Mouse (Mus musculus): ENCODE results near the gene Rpl6. TPM values are rescaled to one million over a fixed set of nuclear protein-coding genes. Genes with fewer than 3 reads are reported as not detected.
"Not testable (repeated sequence)": the region's sequence is repeated elsewhere in the genome, so short reads cannot be mapped to it uniquely, and the experiment has no call there.

Rpl6 gene
- polyA plus RNA-seq, 1 experiment: 411 TPM

- no peak for DNase-seq (ENCODE audit: extremely low spot score in 1 of 2, low spot score in 1 of 2)
Observed at GRCm38 (mm10) chr5:121221328-121221850, 17.1 kb downstream of the Rpl6 start.

- DNase-seq (ENCODE audit: extremely low spot score in 1 of 2, low spot score in 1 of 2): not testable (repeated sequence)
Observed at GRCm38 (mm10) chr5:121224020-121224419, 19.7 kb downstream of the Rpl6 start.

- peak in 1 of 2 experiments; percentile 42 for DNase-seq (ENCODE audit: extremely low spot score in 1 of 2, low spot score in 1 of 2)
Observed at GRCm38 (mm10) chr5:121224856-121225255, 20.6 kb downstream of the Rpl6 start.

DNA sequence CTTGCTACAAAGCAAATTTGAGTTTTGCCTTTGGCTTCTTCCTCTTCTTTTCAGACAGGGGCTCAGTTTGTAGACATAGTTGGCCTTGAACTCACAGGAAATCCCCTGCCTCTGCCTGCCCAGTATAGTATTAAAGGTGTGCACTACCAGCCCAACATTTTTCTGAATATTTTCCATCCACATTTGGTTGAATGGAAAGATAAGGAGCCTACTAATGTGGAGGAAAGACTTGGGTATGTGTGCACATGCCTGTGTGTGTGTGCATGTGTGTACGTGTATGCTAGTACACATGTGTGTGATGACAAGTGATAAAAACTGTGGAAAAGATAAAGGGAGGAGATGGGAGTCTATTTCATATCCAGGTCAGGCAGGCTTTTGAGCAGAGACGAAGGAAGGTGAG, 21.6 kb downstream of the Rpl6 start:
- no peak for DNase-seq (ENCODE audit: extremely low spot score in 1 of 2, low spot score in 1 of 2)

DNA sequence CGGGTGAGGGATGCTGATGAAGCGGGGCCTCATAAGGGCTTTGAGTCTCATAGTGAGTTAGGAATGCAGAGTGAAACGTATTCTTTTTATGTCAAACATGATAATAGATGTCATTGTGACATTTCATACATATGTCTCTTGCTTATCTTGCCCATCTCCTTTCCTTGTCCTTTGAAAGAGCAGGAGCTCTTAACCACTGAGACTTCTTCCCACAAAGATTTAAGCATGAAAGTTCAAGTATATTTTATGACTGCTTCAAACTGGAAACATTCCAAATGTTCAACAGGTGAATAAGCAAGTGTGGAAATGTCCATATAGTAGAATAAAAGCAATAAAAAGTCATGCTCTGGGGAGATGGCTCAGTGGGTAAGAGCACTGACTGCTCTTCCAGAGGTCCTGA, 22.1 kb downstream of the Rpl6 start:
- no peak for DNase-seq (ENCODE audit: extremely low spot score in 1 of 2, low spot score in 1 of 2)

GRCm38 (mm10) chr5:121226845-121227244, 22.6 kb downstream of the Rpl6 start:
- DNase-seq (ENCODE audit: extremely low spot score in 1 of 2, low spot score in 1 of 2): no peak

- DNase-seq (ENCODE audit: extremely low spot score in 1 of 2, low spot score in 1 of 2): not testable (repeated sequence)
Observed at GRCm38 (mm10) chr5:121227330-121227729, 23.0 kb downstream of the Rpl6 start.

- DNase-seq (ENCODE audit: extremely low spot score in 1 of 2, low spot score in 1 of 2): no peak
Observed at GRCm38 (mm10) chr5:121229182-121229581, 24.9 kb downstream of the Rpl6 start.

DNA sequence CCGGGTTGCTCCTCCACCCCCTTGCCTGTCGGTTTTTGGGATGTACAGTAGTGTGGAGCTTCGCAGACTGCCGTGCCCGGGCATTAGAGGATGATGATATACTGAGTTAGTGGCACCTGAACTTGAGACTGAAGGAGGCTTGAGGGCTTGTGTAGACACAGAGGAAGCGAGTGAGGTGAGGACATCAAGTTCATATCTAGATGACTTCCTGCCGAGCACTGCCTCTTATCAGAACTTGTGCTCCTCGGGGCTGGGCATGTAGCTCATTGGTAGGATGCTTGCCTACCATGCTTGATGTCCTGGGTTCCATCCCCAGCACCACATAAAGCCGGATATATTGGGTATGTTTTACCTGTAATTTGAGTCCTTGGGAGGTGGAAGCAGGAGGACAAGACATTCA, 26.5 kb downstream of the Rpl6 start:
- DNase-seq (ENCODE audit: extremely low spot score in 1 of 2, low spot score in 1 of 2): no peak

GRCm38 (mm10) chr5:121232789-121233188, 28.5 kb downstream of the Rpl6 start:
- DNase-seq (ENCODE audit: extremely low spot score in 1 of 2, low spot score in 1 of 2): no peak

GRCm38 (mm10) chr5:121233726-121234125, 29.4 kb downstream of the Rpl6 start:
- no peak for DNase-seq (ENCODE audit: extremely low spot score in 1 of 2, low spot score in 1 of 2)

DNA sequence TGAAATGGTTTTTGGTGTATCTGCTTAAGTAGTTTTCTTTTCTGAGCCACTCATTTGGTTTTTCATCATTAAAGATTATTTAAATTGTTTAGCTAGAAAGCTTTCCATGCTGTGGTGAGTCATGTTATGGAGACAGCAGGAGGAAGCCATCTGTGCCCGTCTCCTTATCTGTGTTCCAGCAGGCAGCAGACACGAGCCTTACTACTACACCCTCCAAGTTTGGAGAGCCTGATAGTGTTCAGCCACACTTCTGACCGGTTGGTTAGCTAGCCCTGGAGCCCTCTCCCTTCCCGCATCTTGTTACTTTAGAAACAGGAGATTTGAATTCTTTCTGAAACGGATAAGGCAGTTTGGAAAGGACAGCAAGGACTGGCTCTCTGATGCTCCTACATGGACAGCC, 31.9 kb downstream of the Rpl6 start:
- peak; percentile 61 to 74 for DNase-seq (ENCODE audit: extremely low spot score in 1 of 2, low spot score in 1 of 2)

DNA sequence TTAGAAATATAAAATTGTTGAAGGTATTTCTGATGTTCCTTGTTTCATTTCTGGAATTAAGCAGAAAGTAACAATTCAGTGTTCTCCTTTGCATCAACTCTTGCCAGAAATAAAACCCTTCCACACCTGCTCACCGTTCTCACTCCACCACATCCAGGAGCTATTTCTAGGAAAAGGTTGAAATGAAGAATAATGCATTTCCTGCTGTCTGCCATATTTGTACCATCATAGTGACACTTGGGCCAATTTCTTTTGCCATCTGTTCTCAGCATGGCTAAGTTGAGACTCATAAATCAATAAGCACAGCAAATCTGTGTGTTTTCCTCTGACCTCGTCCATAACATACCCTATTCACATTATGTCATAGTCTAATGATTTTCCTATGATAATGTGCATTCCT, 33.9 kb downstream of the Rpl6 start:
- DNase-seq (ENCODE audit: extremely low spot score in 1 of 2, low spot score in 1 of 2): no peak

DNA sequence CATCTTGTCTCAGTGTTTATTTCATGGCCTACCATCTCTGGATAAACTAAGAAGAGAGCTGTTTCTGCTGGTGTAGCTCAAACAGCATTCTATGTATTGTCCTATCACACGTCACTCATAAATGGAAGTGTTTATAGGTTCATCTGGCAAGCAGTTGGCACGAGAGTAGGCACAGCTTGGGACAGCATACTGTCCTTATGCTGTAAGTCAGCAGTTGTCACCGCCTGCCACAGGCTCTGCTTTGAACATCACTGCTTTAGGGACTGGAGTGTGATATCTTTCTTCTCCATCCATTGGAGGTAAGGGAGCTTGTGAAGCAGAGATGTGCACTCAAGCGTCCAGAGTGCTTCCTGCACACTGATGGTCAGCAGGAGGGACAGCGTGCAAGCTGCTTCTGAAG, 35.6 kb downstream of the Rpl6 start:
- DNase-seq (ENCODE audit: extremely low spot score in 1 of 2, low spot score in 1 of 2): no peak

DNA sequence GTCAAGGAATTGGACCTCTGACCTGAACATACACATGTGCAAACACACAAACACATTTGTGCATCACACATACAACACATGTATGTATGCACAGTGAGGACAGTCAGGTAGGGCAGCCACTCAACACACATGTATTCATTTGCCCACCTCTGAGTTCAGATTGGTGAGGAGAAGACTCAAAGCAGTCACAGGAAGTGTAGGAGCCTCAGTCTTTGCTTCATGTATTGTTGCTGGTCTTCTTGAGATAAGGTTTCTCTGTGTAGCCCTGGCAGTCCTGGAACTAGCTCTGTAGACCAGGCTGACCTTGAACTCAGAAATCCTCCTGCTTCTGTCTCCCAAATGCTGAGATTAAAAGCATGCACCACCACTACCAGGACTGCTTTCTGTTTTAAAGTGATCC, 36.9 kb downstream of the Rpl6 start:
- no peak for DNase-seq (ENCODE audit: extremely low spot score in 1 of 2, low spot score in 1 of 2)

- DNase-seq (ENCODE audit: extremely low spot score in 1 of 2, low spot score in 1 of 2): no peak
Observed at GRCm38 (mm10) chr5:121242261-121242660, 38.0 kb downstream of the Rpl6 start.

GRCm38 (mm10) chr5:121242701-121243100, 38.4 kb downstream of the Rpl6 start:
- DNase-seq (ENCODE audit: extremely low spot score in 1 of 2, low spot score in 1 of 2): no peak

DNA sequence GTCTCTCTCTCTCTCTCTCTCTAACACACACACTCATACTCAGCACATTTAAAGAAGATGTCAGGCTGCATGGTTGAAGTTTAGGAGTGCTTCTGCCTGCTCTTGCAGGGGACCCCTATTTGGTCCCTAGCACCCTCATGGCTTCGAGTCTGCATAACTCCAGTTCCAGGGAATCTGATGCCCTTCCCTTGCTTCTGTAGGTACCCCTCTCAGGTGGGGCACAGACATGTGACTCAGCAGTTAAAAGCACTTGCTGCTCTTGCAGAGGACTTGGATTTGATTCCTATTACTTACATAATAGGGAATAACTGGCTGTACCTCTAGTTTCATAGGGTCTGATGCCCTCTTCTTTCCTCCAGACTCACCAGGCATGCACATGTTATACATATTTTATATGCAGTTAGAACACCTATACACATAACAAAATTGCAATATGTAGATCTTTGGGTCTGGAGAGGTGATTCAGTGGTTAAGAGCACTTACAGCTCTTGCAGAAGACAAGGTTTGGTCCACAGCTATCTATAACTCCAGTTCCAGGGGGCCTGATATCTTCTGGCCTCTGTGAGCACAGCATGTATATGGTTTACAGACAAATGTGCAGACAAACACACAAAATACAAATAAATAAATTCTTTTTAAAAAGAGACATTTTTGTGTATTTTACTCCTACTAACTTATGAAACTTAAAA, 39.5 kb downstream of the Rpl6 start:
- no peak for DNase-seq (ENCODE audit: extremely low spot score in 1 of 2, low spot score in 1 of 2)

- no peak for DNase-seq (ENCODE audit: extremely low spot score in 1 of 2, low spot score in 1 of 2)
Observed at GRCm38 (mm10) chr5:121244365-121244731, 40.1 kb downstream of the Rpl6 start.

GRCm38 (mm10) chr5:121245201-121245600, 40.9 kb downstream of the Rpl6 start:
- no peak for DNase-seq (ENCODE audit: extremely low spot score in 1 of 2, low spot score in 1 of 2)

GRCm38 (mm10) chr5:121248766-121249394, 44.6 kb downstream of the Rpl6 start:
- DNase-seq (ENCODE audit: extremely low spot score in 1 of 2, low spot score in 1 of 2): peak in 1 of 2 experiments; percentile 17

- DNase-seq (ENCODE audit: extremely low spot score in 1 of 2, low spot score in 1 of 2): no peak
Observed at GRCm38 (mm10) chr5:121249693-121250092, 45.4 kb downstream of the Rpl6 start.
